Mouse (Mus musculus) lung, embryonic 16.5 days (tissue): ENCODE results near the gene Tor4a. TPM values are rescaled to one million over a fixed set of nuclear protein-coding genes. Genes with fewer than 3 reads are reported as not detected.

Experiments used
- ATAC-seq: fragments of 200-750 bp; cut with Nextera tagmentation; 2 replicates; pipeline ENCODE4 v1.8.0; 2017; ENCODE audit warnings: low read depth, mild to moderate bottlenecking, moderate library complexity
- H3K27ac ChIP-seq: fragments of 300-500 bp; sonication (generic); 2 replicates; pipeline ENCODE4 v1.5.1; 2014; ENCODE audit warnings: mild to moderate bottlenecking, control low read depth, low read length
- H3K27me3 ChIP-seq: fragments of 300-500 bp; sonication (generic); 2 replicates; pipeline ENCODE4 v1.6.1; 2014; ENCODE audit warnings: low read depth, low read length, mixed read lengths; ENCODE audit not compliant: control insufficient read depth, insufficient read depth
- H3K36me3 ChIP-seq: fragments of 300-500 bp; sonication (generic); 2 replicates; pipeline ENCODE4 v1.6.1; 2014; ENCODE audit warnings: low read length; ENCODE audit not compliant: control insufficient read depth, insufficient read depth
- H3K4me1 ChIP-seq: fragments of 300-500 bp; sonication (generic); replicated peaks from 2 replicates; pipeline ENCODE4 v1.6.1; 2014; ENCODE audit warnings: low read length, mixed read lengths; ENCODE audit not compliant: control insufficient read depth, insufficient read depth
- H3K4me2 ChIP-seq: fragments of 300-500 bp; sonication (generic); 2 replicates; pipeline ENCODE4 v1.6.1; 2014; ENCODE audit warnings: low read depth, low read length, control low read depth
- H3K4me3 ChIP-seq: fragments of 300-500 bp; sonication (generic); 2 replicates; pipeline ENCODE4 v1.5.1; 2014; ENCODE audit warnings: mild to moderate bottlenecking, low read length, control low read depth
- H3K9ac ChIP-seq: fragments of 300-500 bp; sonication (generic); 2 replicates; pipeline ENCODE4 v1.6.1; 2014; ENCODE audit warnings: low read length, control low read depth
- H3K9me3 ChIP-seq: fragments of 300-500 bp; sonication (generic); 2 replicates; pipeline ENCODE4 v1.6.1; 2016; ENCODE audit warnings: low read length; ENCODE audit not compliant: control insufficient read depth
- WGBS: fragments of 180-500 bp; shearing (Covaris S2); extraction: QIAGEN DNeasy Blood & Tissue Kit; methylation state at CpG from one replicate; pipeline ENCODE4 v1.1.7; 2014; 5-methylcytosine and 5-hydroxymethylcytosine counted together
- polyA plus RNA-seq: library from polyadenylated mRNA; unstranded; fragments of >200 nt; fragmentation: Nextera tagmentation; extraction: Ambion mirVana; gene quantifications from 2 replicates; pipeline ENCODE4 v1.2.1, GENCODE M21; 2015

Tor4a gene
- polyA plus RNA-seq, 1 experiment from 2014 or later, result 10.0 TPM

DNA sequence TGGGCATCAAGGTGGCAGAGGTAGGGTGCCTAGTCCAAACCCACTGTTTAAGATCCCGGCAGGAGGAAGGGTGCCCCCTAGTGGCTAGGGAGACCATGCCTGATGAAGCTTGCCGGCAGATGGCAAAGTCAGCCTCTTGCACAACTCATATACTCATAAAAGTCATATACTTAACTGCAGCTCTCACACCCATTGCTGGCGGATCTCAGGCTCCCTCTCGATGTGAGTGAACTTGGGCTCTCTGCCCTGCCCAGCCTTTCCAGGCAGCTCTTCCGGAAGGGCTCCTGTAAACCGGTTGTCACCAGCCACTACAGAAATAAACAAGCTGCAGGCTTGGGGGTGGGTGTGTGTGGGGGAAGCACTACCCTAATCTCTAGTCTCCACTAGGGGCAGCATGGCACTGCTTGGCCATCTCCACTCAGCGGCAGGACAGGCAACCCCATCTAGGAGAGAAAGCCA is 31.8 kb upstream of the Tor4a start:
- peak overlapping the region; percentile 71 for H3K27ac ChIP-seq
- H3K9me3 ChIP-seq, result no peaks in the 10 kb centered on the region
- no peaks in the 10 kb centered on the region for H3K36me3 ChIP-seq
- peak; percentile 39 for ATAC-seq
- no peak overlapping the region for H3K4me3 ChIP-seq
- H3K27me3 ChIP-seq, result no peaks in the 10 kb centered on the region
- peak overlapping the region; percentile 39 for H3K4me2 ChIP-seq
- peaks cover 17% of the 10 kb centered on the region for H3K4me1 ChIP-seq
- WGBS, result 0% methylated on average over 7 of the region's 7 CpGs
- 0 out of 2 replicates have a peak overlapping the region, but pooled peaks have one; percentile 12 for H3K9ac ChIP-seq

DNA sequence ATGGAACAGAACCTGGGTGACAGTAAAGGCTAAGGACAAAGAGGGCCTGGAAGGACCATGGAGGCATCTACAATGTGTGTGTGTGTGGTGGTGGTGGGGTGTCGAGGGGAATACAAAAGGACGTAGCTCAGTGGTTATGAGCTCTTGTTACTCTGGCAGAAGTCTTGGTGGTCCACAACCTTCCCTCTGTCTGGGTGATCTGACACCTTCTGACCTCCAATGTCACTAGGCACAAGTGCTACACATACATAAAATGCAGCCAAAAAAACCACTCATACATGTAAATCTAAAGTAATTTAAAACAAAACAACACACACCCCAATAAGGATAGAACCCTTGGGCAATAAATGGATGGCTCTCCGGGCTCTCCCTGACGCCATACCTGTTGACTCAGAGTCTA is 30.7 kb upstream of the Tor4a start:
- Histone ChIP-seq H3K9me3 (no peaks in the 10 kb centered on the region), H3K27ac (no peak overlapping the region), H3K4me2 (no peak overlapping the region), H3K36me3 (no peaks in the 10 kb centered on the region), H3K4me3 (no peak overlapping the region), H3K9ac (no peak overlapping the region), H3K27me3 (no peaks in the 10 kb centered on the region), H3K4me1 (peaks cover 20% of the 10 kb centered on the region)
- WGBS, result 92% methylated on average over 4 of the region's 4 CpGs
- ATAC-seq, result no peak

DNA sequence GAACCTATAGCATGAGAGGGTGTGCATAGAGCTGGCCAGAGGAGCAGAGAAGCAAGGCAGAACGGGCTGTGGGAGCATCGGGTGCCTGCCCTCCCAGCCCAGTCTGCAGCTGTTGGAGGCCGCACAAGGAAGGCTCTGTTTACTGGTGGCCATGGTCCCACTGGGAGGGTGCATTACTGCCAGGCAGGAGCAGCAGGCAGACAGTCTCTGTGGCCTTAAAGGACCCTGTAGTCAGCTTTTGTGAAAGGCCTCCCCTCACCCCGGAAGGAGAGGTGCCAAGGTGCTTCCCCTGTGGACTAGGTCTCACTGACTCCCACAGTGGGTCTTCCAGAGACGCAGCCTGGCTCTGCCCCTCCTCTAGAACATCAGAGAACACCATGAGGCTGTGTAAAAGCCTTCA is 30.2 kb upstream of the Tor4a start:
- no peaks in the 10 kb centered on the region for H3K27me3 ChIP-seq
- peaks cover 2% of the 10 kb centered on the region; the same call in 1 of the 2 replicates for H3K36me3 ChIP-seq
- H3K9ac ChIP-seq, result no peak overlapping the region
- ATAC-seq, result no peak
- no peak overlapping the region for H3K27ac ChIP-seq
- WGBS, result 73% methylated on average over 5 of the region's 5 CpGs
- no peak overlapping the region for H3K4me3 ChIP-seq
- H3K4me1 ChIP-seq, result peaks cover 20% of the 10 kb centered on the region
- H3K9me3 ChIP-seq, result no peaks in the 10 kb centered on the region
- no peak overlapping the region for H3K4me2 ChIP-seq

DNA sequence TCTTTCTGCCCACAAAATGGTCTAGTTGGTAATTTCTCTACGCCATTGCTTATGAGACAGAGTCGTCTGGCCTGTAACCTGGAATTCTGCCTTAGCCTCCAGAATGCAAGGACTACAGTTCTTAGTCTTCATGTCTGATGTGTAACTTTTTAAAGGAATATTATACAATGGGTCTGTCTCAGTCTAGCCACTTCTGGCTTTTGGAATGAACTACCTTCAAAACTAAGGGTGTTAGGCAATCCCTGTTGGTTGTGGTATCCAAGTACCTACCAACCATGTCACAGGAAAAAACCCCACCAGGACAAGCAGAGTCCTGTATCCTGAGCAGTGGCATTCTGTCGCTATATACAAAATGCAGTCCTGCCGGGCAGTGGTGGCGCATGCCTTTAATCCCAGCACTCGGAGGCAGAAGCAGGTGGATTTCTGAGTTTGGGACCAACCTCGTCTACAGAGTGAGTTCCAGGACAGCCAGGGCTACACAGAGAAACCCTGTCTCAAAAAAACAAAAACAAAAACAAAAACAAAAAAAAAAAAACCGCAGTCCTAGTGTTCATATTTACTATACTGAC is 29.2 kb upstream of the Tor4a start:
- H3K27ac ChIP-seq, result peak overlapping the region; percentile 99
- peaks cover 20% of the 10 kb centered on the region for H3K4me1 ChIP-seq
- H3K4me2 ChIP-seq, result peak overlapping the region; percentile 49
- no peak for ATAC-seq
- peaks cover 7% of the 10 kb centered on the region for H3K36me3 ChIP-seq
- H3K27me3 ChIP-seq, result no peaks in the 10 kb centered on the region
- H3K9ac ChIP-seq, result peak overlapping the region; percentile 76
- H3K9me3 ChIP-seq, result no peaks in the 10 kb centered on the region
- peak overlapping the region; percentile 64 for H3K4me3 ChIP-seq
- 66% methylated on average over 8 of the region's 8 CpGs for WGBS

DNA sequence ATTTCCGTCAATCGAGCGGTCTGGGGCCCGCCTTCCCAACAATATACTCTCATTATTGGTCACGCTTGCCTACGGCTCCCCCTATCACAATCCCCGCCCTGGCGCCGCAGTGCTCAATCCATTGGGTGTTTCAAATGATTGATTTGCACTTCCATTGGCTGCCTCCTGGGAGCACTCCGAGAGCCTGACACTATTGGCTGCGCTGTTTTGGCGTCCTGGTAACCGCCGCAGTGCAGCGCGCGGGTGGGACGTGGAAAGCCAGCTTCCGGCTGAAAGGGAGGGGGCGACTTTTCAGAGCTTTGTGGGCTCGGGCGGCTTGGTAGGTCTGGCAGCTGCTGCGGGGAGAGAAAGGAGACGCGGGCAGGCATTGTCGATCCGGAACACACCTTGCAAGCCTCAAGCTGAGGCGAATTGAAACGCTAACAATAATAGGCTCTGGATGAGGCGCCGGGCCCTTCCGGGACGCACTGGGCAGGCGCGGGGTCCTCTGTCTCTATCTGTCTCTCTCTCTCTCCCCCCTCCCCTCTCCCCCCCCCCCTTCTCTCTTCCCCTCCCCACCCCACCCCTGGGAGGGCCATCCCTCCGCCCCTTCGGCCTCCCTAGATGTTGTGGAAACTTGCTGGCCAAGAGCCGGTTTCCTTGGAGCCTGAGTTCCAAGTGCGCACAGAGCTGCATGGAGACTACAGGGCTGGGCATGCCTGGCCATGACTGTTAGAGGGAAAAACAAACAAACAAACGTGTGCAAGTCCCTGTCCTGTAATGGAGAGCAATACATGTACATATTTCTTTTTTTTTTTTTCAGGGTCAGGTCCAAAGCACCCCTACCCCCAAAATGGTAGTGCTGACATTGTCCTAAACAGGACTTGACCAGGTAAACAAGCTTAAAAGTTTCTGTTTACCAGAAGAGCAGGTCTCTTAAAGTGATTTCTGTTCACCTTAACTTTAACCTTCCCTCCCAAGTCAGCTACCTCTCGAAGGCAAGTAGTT is 28.4 kb upstream of the Tor4a start:
- peaks cover 20% of the 10 kb centered on the region for H3K4me1 ChIP-seq
- H3K4me3 ChIP-seq, result peak overlapping the region; percentile 87
- peak overlapping the region; percentile 49 for H3K4me2 ChIP-seq
- H3K9ac ChIP-seq, result peak overlapping the region; percentile 76
- H3K27me3 ChIP-seq, result no peaks in the 10 kb centered on the region
- no peaks in the 10 kb centered on the region for H3K9me3 ChIP-seq
- ATAC-seq, result peak; percentile 95
- 2% methylated on average over 41 of the region's 41 CpGs for WGBS
- H3K36me3 ChIP-seq, result peaks cover 7% of the 10 kb centered on the region
- H3K27ac ChIP-seq, result peak overlapping the region; percentile 99

DNA sequence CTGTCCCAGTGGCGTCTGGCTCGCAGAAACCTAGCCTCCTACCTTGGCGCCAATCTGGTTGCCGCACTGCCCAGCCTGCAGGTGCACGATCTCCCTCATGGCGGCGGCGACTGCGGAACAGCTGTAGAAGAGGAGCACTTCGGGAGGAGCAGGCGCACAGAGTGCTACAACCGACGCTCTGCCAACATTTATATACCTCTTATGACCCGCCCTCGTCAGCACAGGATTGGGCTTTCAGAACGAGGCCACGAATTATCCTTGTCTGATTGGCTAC is 27.7 kb upstream of the Tor4a start, which contains the start of gene Tubb4b:
TSS of gene Tubb4b (minus strand) at position 211 of the 274 bp plus-strand sequence.
- under 1% methylated on average over 17 of the region's 17 CpGs for WGBS
- Histone ChIP-seq H3K36me3 (peaks cover 7% of the 10 kb centered on the region), H3K9me3 (no peaks in the 10 kb centered on the region), H3K27me3 (no peaks in the 10 kb centered on the region), H3K4me3 (peak within 1 kb of the TSS; percentile 87), H3K4me2 (peak within 1 kb of the TSS; percentile 90), H3K27ac (peak within 1 kb of the TSS; percentile 99), H3K9ac (peak within 1 kb of the TSS; percentile 85), H3K4me1 (peaks cover 20% of the 10 kb centered on the region)
- no peak for ATAC-seq

DNA sequence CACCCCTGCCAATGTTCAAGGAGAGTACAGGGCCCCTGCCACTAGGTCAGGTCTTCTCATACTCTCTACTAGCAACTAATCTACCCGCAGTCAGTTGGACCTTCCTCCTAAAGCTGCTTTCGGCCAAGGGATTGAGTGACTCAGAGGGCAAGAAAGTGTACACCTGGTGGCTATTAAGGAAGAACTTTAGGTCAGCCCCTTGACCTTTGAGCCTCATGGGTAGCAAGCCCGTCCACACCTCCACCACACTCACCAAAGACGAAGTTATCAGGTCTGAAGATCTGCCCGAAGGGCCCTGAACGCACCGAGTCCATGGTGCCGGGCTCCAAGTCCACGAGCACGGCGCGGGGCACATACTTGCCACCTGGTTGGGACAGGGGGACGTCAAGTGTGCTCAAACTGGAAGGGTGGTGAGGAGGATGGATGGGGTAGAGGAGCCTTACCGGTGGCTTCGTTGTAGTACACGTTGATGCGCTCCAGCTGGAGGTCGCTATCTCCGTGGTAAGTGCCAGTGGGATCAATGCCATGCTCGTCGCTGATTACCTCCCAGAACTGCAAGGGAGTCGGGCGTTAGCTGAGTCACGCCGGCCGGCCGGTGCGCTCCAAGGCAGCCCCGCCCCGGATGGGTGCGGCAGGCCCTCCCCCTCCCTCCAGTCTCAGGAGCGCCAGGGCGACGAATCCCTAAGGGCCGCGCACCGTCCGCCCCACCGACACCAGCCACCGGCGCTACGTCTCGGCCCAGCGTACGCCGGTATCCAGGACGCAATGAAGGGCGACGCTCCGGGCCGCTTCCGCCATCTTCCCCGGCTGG is 27.2 kb upstream of the Tor4a start:
- peak overlapping the region; percentile 97 for H3K27ac ChIP-seq
- ATAC-seq, result peak; percentile 45
- peak overlapping the region; percentile 87 for H3K4me3 ChIP-seq
- H3K27me3 ChIP-seq, result no peaks in the 10 kb centered on the region
- under 1% methylated on average over 50 of the region's 53 CpGs for WGBS
- H3K9me3 ChIP-seq, result no peaks in the 10 kb centered on the region
- H3K4me2 ChIP-seq, result peak overlapping the region; percentile 90
- H3K36me3 ChIP-seq, result peaks cover 7% of the 10 kb centered on the region
- H3K4me1 ChIP-seq, result peaks cover 19% of the 10 kb centered on the region
- H3K9ac ChIP-seq, result peak overlapping the region; percentile 85

DNA sequence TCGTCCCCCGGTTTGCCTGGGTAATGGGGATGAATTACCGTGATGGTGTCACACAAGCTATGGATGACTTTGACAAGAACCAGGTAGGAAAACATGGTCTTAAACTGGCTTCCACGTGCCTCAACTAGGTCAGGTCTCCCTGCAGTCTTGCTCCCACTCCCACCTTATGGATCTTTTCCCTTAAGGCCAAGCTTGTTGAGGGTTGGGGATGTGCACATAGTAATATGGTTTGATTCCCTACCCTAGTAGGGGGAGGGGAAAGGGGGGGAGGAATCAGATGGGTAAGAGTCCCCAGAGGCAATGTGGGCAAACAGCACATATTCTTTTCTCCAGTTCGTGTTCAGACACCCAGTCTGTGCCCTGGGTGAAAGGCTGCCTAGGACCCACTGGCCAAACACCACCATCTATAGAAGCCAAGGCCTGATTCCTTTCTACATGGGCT is 24.7 kb upstream of the Tor4a start:
- no peak for ATAC-seq
- H3K27ac ChIP-seq, result no peak overlapping the region
- H3K9me3 ChIP-seq, result no peaks in the 10 kb centered on the region
- 70% methylated on average over 5 of the region's 5 CpGs for WGBS
- H3K4me3 ChIP-seq, result no peak overlapping the region
- no peak overlapping the region for H3K9ac ChIP-seq
- peaks cover 7% of the 10 kb centered on the region for H3K36me3 ChIP-seq
- no peak overlapping the region for H3K4me2 ChIP-seq
- peaks cover 11% of the 10 kb centered on the region for H3K4me1 ChIP-seq
- no peaks in the 10 kb centered on the region for H3K27me3 ChIP-seq

DNA sequence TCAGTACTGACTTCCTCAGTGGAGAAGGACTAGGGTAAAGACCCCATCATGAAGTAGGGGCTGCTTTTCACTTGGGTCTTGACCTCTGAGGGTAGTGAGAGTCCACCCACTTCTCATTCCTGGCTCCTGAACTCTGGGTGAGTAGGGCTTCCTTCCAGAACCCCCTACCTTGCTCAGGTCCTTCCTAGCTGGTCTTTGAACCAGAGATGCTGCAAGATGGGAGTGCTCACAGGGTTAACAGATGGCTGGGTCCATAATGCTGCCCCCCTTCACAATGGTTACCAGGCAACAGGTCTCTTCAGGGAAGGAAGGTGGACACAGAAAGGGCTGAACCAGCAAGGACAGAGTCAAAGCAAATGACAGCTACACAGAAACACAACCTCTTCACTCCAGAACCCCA is 21.8 kb upstream of the Tor4a start, which contains the start of gene Fam166a:
TSS of gene Fam166a (plus strand) at position 301 of the 400 bp plus-strand sequence.
- peaks cover 7% of the 10 kb centered on the region for H3K36me3 ChIP-seq
- H3K9ac ChIP-seq, result no peak within 1 kb of the TSS
- H3K27me3 ChIP-seq, result no peaks in the 10 kb centered on the region
- ATAC-seq, result no peak
- no peak within 1 kb of the TSS for H3K4me2 ChIP-seq
- H3K9me3 ChIP-seq, result no peaks in the 10 kb centered on the region
- H3K27ac ChIP-seq, result no peak within 1 kb of the TSS
- peaks cover 3% of the 10 kb centered on the region for H3K4me1 ChIP-seq
- H3K4me3 ChIP-seq, result no peak within 1 kb of the TSS
